Mouse (Mus musculus): ENCODE measurements at regions not wholly inside any gene's neighbourhood (a gene's known extent, or its start where the extent isn't known, plus 50 kb on each side); places are given as distances from the start of the nearest gene placed in this dataset.

DNA sequence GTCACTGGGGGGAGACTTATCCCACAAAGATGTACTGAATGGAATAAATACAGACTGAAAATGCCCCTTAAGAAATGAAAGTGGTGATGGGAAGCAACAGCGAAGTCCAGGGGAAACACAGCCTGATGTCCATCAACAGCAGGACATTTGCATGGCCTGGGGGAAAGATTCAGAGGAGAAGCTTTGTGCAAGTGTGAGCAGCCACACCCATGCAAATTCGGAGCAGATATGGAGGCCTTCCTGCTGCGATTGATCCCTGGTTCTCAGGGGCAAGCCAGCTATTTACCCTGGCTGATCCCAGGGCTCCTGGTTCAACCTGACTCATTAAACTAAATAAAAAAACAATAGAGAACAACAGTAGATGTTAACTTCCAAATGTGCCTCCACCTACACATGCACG lies 275.7 kb upstream of the Tgfbr2 start:
- TF ChIP-seq POLR2A (IDR thresholded peaks at IDR 0.05; ENCODE audit: low read depth, low read length) (no peak), CTCF (conservative IDR thresholded peaks at IDR 0.05 in 1 of 2, IDR thresholded peaks at IDR 0.05 in 1 of 2; ENCODE audit: low read depth in 2 of 2, low read length in 2 of 2) (no peak), USF2 (conservative IDR thresholded peaks at IDR 0.05; ENCODE audit: low read depth, low read length) (no peak), ELF1 (IDR thresholded peaks at IDR 0.05; ENCODE audit: low read depth, low read length) (no peak), ZMIZ1 (IDR thresholded peaks at IDR 0.05; ENCODE audit: low read depth, low read length) (no peak)
